Mouse (Mus musculus) natural killer cell, adult 2 months (primary cell): ENCODE results near the gene Zfp948.

Experiments used
- DNase-seq, 2 experiments: peaks; one replicate each; pipeline ENCODE4 v3.0.0; 2022; ENCODE audit warnings: low spot score in 2 of 2

Zfp948 gene

DNA sequence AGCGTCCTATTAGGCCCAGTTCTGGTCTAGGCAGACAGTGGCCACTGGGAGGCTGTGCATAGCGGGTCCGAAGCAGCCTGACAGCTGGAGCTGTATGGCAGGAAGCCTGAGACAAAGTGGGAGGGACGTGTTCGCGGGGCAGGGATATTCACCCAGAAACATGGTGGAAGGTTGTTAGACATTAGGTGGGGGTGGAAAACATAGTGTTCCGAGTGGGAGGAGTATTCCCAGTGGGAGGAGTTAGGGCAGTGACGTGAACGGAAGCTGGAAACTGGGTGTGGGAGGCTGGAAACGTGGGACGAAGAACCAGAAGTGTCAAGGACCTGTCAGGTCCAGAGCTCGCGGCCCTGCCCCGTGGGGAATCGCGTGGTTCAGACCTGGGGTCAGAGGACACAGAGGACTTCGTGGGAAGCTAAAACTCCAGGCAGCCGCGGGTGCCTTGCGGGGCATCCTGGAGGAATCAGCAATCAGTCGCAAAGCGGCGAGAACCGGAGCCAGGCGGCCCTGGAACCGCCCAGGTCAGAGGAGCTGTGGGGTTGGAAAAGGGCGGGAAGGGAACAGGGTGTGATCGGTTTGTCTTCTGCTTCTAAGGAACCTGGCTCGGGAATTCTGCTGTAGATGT, at the start of gene Zfp948:
Zfp948 (plus strand) TSS at position 281 of the 622 bp plus-strand sequence.
- DNase-seq, result peak; percentile 43 to 49

- no peak for DNase-seq
Observed at GRCm38 (mm10) chr17:21517130-21517671, 49.6 kb upstream of the Zfp948 start.

DNA sequence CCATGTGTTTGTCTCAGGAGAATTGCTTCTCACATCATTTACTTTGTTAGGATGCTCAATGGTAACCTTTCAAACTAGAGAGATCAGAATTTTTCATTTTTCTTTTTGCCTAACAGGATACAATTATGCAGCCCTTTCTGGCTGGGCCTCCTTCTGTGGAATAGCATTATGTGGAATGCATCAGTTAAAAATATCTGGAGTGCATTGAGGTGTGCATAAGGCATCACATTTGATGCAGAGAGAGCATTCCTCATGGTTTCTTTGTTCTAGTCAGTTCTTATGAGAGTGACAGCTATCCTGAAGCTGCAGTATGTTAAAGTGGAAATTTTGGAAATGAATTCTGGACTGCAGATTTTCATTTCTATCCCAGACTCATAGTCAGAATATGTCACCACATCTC, 40.5 kb upstream of the Zfp948 start:
- no peak for DNase-seq

- no peak for DNase-seq
Observed at GRCm38 (mm10) chr17:21530645-21531330, 36.0 kb upstream of the Zfp948 start.

- no peak for DNase-seq
Observed at GRCm38 (mm10) chr17:21531621-21532020, 35.2 kb upstream of the Zfp948 start.

- DNase-seq, result peak; percentile 55 to 63
Observed at GRCm38 (mm10) chr17:21532101-21532951, 34.5 kb upstream of the Zfp948 start.

GRCm38 (mm10) chr17:21533961-21534360, 32.8 kb upstream of the Zfp948 start:
- DNase-seq, result no peak

DNA sequence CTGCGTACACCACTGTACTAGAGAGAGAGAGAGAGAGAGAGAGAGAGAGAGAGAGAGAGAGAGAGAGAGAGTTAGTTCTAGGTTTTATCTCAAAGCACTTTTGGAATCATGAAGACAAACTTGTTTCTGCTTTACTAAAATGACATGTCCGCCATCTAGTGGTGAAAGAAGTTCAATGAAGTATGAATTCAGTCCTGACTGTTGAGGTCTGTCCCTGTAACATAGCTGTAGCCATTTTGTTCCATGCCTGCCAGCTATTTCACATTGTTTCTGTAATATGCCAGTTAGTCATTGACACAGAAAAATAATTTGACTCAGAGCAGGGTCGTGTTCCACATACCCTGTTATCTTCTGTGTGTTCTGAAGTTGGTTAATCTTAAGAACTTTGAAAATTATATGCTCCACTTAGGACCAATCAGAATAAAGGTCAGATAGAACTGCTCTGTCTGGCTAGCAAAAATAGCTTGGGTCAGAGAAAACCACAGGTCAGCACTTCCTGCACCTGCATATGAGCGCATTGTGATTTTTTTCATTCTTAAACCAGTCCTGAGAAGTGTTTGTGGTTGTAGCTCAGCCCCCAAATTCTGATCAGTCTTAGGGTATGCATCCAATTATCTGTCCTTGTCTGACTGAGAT, 32.2 kb upstream of the Zfp948 start:
- peak; percentile 68 to 82 for DNase-seq

DNA sequence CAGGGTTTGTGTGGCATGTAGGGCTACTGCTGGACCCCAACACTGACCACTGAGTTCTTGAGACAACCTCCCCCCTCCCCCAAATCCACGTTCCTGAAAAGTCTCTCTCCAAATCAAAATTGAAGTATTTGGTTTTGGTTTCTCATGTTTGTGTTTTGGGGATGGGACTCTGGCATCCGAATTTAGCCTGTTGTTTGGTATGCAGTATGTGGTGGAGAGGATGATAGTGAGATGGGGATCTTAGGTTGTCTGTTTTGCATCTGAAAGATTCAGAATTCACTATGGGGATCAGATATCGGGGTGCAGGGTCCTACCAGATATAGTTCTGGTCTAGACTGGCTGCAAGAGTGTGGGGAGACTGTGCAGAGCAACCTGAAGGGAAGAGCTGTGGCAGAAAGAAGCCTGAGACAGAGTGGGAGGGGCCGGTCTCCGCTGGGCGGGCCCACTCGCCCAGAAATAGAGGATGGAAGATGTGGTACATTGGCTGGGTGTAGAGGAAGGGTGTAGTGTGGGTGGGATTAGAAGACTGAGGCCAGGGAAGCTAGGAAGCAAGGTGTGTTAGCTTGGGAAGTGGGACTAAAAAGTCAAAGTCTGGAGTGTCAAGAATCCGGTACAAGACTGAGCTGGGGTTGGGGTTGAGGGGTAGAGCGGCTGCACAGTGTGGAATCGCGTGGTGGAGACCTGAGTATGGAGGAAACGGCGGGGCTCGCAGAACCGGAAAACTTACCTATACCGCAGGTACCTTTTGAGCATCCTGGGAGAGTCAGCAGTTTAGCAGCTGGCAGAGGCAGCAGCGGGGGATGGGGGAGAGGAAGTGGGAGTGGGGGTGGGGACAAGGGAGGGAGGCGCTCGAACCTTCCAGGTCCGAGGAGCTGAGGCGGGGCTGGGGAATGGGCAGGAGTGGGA, 31.5 kb upstream of the Zfp948 start, which contains the start of gene Zfp52:
Zfp52 (plus strand) TSS at position 444 of the 906 bp plus-strand sequence.
- DNase-seq, result peak; percentile 62 to 69

DNA sequence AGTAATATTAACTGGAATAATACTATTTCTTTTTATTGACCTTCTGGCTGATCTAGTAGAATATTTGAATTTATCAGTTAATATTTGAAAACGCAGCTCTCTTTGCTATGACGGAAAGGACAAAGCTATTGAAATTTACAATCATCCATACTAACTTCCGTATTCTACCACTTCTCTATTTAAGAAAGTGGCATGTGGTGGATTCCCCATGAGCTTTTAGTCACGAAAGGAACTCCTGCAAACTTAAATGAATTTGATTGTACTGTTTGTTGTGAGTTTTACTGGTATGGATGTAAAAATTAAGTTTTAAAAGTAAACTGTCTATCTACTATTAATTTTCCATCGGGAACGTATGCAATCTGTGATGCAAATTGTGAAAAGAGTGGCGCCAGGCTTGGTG, 30.7 kb upstream of the Zfp948 start:
- DNase-seq, result no peak

DNA sequence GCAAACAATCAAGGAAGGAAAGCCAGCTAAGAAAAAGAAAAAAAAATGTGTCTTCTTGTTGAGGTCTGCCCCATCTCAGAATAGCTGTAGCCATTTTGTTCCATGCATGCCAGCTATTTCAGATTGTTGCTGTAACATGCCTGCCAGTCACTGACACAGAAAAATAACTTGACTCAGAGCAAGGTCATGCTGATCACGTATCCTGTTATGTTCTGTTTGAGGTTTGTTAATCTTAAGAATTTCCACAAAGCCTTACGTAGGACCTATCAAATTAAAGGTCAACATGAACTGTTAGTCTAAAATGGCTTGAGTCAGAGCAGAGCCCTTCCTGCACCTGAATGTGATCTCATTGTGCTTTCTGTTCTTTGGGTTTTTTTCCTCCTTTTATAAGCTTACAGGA, 30.1 kb upstream of the Zfp948 start:
- DNase-seq, result peak; percentile 33 to 63

DNA sequence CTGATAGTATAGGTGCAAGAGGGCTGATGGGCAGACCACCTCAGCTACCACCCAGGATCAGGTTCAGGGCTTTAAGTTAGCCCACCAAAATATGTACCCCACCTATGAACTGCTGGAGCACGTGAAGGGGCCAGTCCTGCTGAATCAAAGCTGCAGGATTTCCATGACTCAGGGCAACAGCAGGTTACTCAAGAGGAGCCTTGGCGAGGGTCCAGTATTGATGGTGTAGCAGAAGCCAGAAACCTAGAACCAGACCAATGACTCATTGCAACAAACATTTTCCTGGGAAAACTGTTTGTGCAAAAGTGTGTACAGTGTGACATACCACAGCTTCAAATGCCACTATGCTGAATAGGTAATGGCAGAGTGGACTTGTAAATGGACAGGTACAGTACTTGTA, 9.0 kb upstream of the Zfp948 start:
- no peak for DNase-seq

- DNase-seq, result peak; percentile 59 to 66
Observed at GRCm38 (mm10) chr17:21566220-21566619, 588 bp upstream of the Zfp948 start.

DNA sequence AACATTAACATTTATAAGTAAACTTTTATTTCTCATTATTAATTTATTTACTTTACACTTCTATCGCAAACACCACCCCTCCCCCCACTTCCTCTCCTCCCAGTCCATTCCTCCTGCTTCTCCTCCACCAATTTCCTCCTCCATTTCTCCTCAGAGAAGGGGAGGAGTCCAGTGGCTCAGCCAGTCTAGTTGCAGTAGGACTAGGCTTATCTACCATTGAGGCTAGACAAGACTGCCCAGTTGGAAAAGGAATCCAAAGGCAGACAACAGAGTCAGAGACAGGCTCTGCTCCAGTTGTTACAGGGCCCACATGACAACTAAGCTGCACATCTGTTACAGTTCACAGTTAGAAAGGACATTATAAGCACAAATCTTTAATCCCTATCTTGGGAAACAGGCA, 888 bp downstream of the Zfp948 start:
- no peak for DNase-seq

GRCm38 (mm10) chr17:21579080-21579479, 12.3 kb downstream of the Zfp948 start:
- no peak for DNase-seq

DNA sequence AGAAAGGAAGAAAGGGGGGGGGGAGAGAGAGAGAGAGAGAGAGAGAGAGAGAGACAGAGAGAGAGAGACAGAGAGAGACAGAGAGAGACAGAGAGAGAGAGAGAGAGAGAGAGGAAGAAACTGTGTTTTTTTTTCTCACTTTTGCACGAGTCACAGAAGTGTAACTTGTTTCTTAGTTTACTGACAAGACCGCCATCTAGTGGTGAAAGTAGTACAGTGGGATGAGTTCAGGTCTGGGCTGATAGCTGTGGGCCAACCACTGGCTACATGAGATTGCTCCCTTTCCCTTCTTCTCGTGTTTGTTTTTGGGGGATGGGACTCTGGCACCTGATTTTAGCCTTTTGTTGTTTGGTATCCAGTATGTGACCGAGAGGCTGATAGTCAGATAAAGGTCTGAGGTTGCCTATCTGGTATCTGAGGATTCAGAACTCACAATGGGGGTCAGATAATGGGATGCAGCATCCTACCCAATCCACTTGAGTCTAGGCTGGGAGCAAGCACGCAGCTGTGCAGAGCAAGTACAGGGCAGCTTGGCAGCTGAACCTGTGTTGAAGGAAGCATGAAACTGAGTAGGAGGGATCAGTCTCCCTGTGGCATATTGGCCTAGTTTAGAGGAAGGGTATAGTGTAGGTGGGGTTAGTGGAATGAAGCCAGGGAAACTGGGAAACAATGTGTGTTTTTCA, 12.8 kb downstream of the Zfp948 start:
- peak; percentile 52 to 61 for DNase-seq

GRCm38 (mm10) chr17:21585521-21585920, 18.7 kb downstream of the Zfp948 start:
- no peak for DNase-seq

DNA sequence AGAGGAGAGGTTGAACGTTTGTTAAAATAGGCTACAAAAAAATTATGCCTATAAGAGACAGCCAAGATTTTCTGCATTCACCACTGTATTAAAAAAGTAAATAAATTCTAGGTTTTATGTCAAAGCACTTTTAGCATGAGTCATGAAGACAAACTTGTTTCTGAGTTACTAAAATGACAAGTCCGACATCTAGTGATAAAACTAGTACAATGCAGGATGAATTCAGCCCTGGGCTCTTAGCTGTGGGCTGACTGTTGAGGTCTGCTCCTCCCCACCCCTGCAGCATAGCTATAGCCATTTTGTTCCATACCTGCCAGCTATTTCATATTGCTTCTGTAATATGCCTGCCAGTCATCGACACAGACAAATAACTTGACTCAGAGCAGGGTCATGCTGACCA, 49.5 kb downstream of the Zfp948 start:
- no peak for DNase-seq

DNA sequence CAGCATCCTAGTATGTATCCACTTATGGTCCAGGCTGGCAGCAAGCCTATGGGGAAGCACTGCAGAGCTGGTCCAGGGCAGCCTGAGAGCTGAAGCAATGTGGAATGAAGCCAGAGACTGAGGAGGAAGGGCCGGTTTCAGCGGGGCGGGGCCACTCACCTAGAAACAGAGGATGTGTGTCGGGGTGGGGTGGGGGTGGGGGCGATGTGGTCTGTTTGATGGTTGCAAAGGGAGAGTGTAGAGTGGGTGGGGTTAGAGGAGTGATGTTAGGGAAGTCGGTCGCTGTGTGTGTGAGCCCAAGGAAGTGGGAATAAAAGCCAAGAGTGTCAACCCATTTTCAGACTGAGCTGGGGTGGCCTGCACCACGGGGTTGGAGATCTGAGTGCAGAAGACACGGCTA, 50.5 kb downstream of the Zfp948 start:
- no peak for DNase-seq

GRCm38 (mm10) chr17:21623647-21624046, 56.8 kb downstream of the Zfp948 start:
- no peak for DNase-seq
